Mouse (Mus musculus) kidney, adult 2 months (tissue): ENCODE measurements around the gene 1700067K01Rik.

Experiments used
- CTCF ChIP-seq: fragments of 200-500 bp; conservative IDR thresholded peaks from 2 replicates; pipeline ENCODE4 v1.5.1; 2011; ENCODE audit warnings: low read depth, mild to moderate bottlenecking, control low read depth, low read length, moderate library complexity, mixed read lengths; ENCODE audit not compliant: insufficient read depth, insufficient read length
- POLR2A ChIP-seq: fragments of 200-500 bp; IDR thresholded peaks from one replicate; pipeline ENCODE4 v1.6.1; 2011; ENCODE audit warnings: low read depth, low read length, control low read depth

DNA sequence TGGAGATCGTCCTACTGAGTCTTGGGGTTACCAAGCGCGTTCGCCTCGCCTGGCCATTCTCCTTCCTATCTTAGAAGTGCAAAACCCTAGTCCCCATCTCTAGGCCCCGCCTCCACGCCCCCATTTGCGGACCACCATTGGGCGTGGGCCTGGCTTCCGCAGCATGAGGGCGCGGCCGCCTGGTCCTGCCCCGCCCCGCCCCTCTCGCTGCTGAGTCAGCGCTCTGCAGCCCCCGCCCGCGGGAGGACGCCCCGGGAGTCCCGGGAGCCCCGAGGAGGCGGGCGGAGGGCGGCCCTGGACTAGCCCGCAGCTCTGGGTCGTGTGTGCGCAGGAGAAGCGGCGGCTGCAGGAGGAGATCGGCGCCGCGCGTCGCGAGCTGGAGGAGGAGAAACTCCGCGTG, 24.6 kb downstream of the 1700067K01Rik start:
- no peak for TF ChIP-seq POLR2A
- no peak for TF ChIP-seq CTCF
